Mouse (Mus musculus): ENCODE results near the gene Bcr.
A peak's percentile ranks its signal among the peaks of the same experiment; 100 is the strongest.

Bcr gene

DNA sequence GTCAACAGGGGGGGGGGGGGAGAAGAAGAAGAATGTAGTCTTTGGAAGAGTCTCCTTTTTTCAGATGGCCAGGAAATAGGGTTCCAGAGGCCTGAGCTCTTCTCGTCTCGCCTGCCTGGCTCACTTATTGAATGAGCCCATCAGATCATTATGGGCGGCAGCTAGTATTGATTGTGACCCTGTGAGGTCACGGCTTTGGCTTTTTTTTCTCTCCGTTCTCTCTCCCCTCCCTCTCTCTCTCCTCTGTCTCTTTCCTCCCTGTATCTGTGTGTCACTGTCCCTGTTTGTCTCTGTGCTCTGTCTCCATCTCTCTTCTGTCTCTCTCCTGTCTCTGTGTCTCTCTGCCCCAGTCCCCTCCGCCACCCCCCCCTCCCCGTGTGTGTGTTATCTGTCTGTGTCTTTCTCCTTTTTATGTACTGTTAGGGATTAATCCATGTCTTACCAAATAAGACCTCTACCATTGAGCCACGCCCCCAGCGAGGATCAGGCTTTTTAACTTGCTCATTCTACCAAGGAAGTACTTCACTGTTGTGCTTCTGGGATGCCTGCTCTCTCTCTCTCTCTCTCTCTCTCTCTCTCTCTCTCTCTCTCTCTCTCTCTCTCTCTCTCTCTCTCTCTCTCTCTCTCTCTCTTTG lies 1.5 kb upstream of the Bcr start:
- DNase-seq, result no peak

DNA sequence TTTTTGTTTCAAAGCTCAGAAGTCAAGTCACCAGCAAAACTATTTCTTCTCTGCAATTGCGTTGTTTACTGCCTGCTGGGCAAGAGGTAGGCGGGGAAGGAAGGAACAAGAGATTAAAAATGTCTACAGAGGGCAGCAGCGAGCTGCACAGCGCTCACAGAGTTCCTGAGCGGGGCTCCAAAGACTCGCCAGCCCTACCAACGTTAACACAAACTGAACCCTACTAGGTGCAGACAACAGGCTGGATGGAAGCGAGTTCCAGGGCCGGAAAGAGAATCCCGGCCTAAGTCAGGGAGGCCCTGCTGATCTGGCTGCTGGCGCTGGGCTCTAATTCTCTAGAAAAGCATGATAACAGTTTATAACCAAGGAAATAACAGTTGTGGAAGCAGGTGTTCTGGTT lies 996 bp upstream of the Bcr start:
- DNase-seq, result peak; percentile 70

GRCm38 (mm10) chr10:75060843-75061235 lies 447 bp downstream of the Bcr start:
- DNase-seq, result peak; percentile 52

DNA sequence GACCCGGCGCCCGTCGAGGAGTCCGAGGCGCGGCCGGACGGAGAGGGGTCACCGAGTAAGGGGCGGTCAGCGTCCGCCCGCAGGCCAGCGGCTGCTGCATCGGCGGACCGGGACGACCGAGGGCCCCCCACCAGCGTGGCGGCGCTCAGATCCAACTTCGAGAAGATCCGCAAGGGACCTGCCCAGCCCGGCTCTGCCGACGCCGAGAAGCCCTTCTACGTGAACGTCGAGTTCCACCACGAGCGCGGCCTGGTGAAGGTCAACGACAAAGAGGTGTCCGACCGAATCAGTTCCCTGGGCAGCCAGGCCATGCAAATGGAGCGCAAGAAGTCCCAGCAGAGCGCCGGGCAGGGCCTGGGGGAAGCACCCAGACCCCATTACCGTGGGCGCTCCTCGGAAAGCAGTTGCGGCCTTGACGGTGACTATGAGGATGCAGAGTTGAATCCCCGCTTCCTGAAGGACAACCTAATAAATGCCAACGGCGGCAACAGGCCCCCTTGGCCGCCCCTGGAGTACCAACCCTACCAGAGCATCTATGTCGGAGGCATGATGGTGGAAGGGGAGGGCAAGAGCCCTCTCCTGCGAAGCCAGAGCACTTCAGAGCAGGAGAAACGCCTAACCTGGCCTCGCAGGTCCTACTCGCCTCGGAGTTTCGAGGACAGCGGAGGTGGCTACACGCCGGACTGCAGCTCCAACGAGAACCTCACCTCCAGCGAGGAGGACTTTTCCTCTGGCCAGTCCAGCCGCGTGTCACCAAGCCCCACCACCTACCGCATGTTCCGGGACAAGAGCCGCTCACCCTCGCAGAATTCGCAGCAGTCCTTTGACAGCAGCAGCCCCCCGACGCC lies 1.2 kb downstream of the Bcr start:
- peak; percentile 35 for DNase-seq

GRCm38 (mm10) chr10:75062189-75062561 lies 1.8 kb downstream of the Bcr start:
- DNase-seq, result peak; percentile 45

DNA sequence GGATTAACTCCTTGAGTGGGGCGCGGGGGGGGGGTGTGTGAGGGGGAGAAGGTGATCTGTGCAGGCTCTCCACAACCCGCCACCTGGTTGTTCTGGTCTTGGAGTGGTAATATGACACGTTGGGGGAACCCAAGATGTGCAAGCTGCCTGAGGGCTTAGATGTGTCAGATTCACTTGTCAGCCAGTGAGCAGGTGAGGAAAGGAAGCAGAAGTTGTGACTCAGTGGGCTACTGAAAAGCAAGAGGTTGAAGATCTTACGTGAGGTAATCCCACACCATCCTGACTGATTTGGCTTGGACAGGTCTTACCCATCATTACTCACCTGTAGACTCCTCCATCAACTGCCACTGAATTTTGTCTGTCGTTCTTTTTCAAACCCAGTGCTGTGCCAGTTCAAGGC lies 2.2 kb downstream of the Bcr start:
- no peak for DNase-seq

- DNase-seq, result no peak
Measured at GRCm38 (mm10) chr10:75063301-75063965, 3.0 kb downstream of the Bcr start.

DNA sequence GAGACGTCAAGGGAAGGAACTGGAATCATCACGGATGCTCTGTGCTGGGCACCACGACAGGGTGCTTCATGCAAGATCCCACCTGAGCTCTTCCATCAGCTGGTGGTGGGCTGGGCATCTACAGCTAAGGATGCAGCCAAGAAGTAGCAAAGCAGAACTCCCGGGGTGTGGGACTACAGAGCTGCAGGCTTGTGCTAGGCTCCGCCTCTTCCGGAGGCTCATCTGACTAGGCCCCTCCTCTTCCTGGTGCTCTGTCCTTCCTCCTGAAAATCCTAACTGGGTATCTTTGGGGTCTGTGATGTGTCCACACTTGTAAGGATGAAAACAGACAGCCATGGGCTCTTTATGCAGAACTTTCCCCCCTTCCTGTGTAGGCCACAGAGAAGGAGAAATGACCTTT lies 5.3 kb downstream of the Bcr start:
- no peak for DNase-seq

DNA sequence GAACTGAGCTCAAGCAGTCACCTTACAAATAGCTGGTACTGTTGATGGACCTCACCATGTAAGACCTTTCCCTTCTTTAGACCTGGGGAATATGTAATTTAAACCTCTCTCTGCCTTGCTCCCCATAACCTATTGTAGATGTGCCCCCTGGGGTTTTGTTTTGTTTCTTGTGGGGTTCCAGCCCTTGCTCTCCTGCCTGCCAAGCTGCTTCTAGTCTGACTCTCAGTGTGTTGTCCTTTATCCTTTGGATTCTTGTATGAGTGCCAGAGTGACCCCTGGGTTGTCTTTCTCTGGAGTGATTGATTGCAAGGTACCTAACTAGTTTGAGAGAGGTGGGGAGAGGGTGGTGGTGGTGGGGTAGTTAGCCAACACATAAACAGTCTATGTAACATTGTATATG lies 7.1 kb downstream of the Bcr start:
- no peak for DNase-seq

GRCm38 (mm10) chr10:75068086-75068485 lies 7.7 kb downstream of the Bcr start:
- DNase-seq, result no peak

GRCm38 (mm10) chr10:75068624-75069328 lies 8.4 kb downstream of the Bcr start:
- no peak for DNase-seq

GRCm38 (mm10) chr10:75070281-75070976 lies 10.0 kb downstream of the Bcr start:
- DNase-seq, result no peak

GRCm38 (mm10) chr10:75075665-75076064 lies 15.3 kb downstream of the Bcr start:
- DNase-seq, result no peak

DNA sequence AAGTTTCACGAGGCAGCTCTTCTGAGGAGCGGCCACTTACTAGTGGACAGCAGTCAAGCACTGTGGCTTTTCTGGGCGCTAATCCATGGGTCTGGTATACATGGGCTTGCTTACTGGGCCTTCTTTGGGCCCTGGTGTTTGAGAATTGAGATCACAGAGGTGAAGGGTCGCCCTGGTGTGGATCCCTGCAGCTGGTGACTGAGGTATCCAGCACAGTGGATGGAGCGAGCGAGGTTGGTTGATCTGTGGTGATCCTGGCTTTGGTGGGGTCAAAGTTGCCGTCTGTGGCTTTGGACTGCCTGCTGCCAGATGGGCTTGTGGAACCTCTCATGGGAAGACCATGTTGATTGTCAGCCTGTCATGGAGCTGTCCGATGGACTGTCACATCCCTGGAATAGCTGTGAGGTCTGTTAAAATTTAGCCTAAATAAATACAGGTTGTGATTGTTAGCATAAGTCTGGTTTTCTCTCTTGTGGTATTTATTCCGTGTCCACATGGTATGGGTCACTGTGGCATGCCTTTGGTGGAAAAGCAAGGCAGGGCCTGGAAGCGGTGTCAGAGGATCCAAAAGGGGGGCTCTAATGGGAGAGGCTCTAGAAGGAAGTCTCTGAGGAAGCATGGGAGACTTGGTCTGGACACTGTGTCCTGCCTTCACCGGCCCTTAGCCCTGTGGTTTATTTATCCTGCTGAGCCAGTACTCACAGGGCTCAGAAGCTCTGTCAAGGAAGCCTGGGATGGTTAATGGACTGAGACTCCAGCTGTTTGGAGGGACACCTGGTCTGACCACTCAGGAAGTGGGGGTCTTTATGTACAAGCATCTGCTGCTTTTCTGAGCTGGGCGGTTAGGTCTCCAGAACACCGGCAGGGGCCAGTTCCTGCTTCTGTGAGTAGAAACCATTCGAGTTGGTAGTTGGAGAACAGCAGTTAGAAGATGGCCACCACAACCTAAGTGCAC lies 18.1 kb downstream of the Bcr start:
- DNase-seq, result no peak

GRCm38 (mm10) chr10:75085330-75085729 lies 24.9 kb downstream of the Bcr start:
- no peak for DNase-seq

- no peak for DNase-seq
Measured at GRCm38 (mm10) chr10:75088471-75088870, 28.1 kb downstream of the Bcr start.

DNA sequence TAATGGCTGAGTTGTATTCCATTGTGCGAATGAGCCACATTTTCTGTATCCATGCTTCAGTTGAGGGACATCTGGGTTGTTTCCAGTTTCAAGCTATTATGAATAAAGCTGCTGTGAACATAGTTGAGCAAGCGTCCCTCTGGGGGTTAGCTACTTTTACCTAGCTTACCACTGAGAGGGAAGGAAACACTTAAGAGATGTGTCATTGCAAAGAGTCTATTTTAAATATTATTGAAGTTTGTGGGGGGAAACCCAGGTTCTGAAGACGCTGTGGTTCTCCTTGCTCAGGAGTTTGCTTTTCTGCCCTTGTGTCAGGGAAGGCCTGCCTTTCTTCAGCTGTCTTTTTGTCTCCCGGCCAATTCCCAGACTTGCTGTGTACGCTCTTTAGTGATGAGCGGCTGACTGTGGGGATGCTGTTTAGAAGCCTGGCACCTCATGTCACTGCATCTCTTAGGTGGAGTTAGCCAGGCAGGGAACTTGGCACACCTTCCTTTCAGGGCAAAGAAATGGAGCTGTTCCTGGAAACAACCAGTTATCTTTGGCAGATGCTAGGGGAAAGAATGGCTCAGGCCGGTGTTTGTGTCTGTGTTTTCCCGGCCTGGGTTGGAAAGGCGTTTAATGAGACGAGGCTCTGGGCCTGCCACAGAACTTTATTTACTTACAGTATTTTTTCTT lies 31.2 kb downstream of the Bcr start:
- peak; percentile 72 for DNase-seq

- no peak for DNase-seq
Measured at GRCm38 (mm10) chr10:75093252-75093987, 33.0 kb downstream of the Bcr start.

- DNase-seq, result no peak
Measured at GRCm38 (mm10) chr10:75094338-75094737, 33.9 kb downstream of the Bcr start.

GRCm38 (mm10) chr10:75095216-75095615 lies 34.8 kb downstream of the Bcr start:
- DNase-seq, result no peak

Measured in cerebellum, adult 11-12 months (tissue).